Mouse (Mus musculus): ENCODE measurements around the gene Srp54c. TPM values are rescaled to one million over a fixed set of nuclear protein-coding genes. Genes with fewer than 3 reads are reported as not detected.

The Srp54c gene
- total RNA-seq, 4 experiments from 2014 or later: 21.9 to 25.5 (median 22.3) TPM

- DNase-seq (ENCODE audit: low spot score in 2 of 2): no peak
These were observed 79.5 kb downstream of the Srp54c start for GRCm38 (mm10) chr12:55309501-55309900.

GRCm38 (mm10) chr12:55311841-55312240, 81.9 kb downstream of the Srp54c start:
- no peak for DNase-seq (ENCODE audit: low spot score in 2 of 2)

Other genes with a start within 250 kb of the Srp54c start
- gene Gm20403, start 243.6 kb upstream of the Srp54c start, total RNA-seq (2022): not detected
- 1 to 10 TPM; 1.8 to 3.1 (median 2.7) TPM for gene Baz1a, start 215.8 kb upstream of the Srp54c start, total RNA-seq (2022)
- gene 2700097O09Rik, start 150.1 kb upstream of the Srp54c start, total RNA-seq (2022): 10 to 100 TPM in 1 of 4 experiments, 1 to 10 TPM in 3; 4.5 to 10.3 (median 8.1) TPM
- gene Srp54a, start 149.9 kb upstream of the Srp54c start, total RNA-seq (2022): 10 to 100 TPM; 66.2 to 94.8 (median 80.8) TPM
- gene Fam177a, start 105.7 kb upstream of the Srp54c start, total RNA-seq (2022): 1 to 10 TPM in 2 of 4 experiments, under 1 TPM in 1, not detected in 1; 0.29 to 4.8 (median 3.6) TPM
- 10 to 100 TPM; 22.4 to 44.2 (median 32.0) TPM for gene Srp54b, start 75.1 kb upstream of the Srp54c start, total RNA-seq (2022)
- 1 to 10 TPM; 4.3 to 9.0 (median 7.2) TPM for gene 1700047I17Rik2, start 30.6 kb upstream of the Srp54c start, total RNA-seq (2022)
- 10 to 100 TPM; 11.6 to 13.5 (median 12.1) TPM for gene 1110008L16Rik, start 69.4 kb downstream of the Srp54c start, total RNA-seq (2022)
- gene Ppp2r3c, start 72.8 kb downstream of the Srp54c start, total RNA-seq (2022): 10 to 100 TPM in 1 of 4 experiments, 1 to 10 TPM in 3; 7.5 to 11.3 (median 9.5) TPM
- gene Psma6, start 154.1 kb downstream of the Srp54c start, total RNA-seq (2022): 100 to 1,000 TPM; 157 to 164 (median 160) TPM

Measured in gastrocnemius, adult 8-10 months (tissue).